Mouse (Mus musculus): ENCODE measurements around the gene D430042O09Rik.

- TF ChIP-seq POLR2A (IDR thresholded peaks at IDR 0.05; ENCODE audit: borderline replicate concordance, low read depth, low read length) (no peak), CTCF (IDR thresholded peaks at IDR 0.05; ENCODE audit: low read depth, low read length) (no peak)
These were observed 137.9 kb downstream of the D430042O09Rik start for GRCm38 (mm10) chr7:125845611-125846010.
